Mouse (Mus musculus) lung, postnatal 10 days (tissue): ENCODE measurements at regions not wholly inside any gene's neighbourhood (a gene's known extent, or its start where the extent isn't known, plus 50 kb on each side); places are given as distances from the start of the nearest gene placed in this dataset.
A peak's percentile ranks its signal among the peaks of the same experiment; 100 is the strongest.

ENCODE experiments used
- DNase-seq: peaks from one replicate; pipeline ENCODE4 v3.0.0; 2021

GRCm38 (mm10) chr7:31208237-31209054, 52.8 kb upstream of the Gramd1a start:
- peak; percentile 85 for DNase-seq

DNA sequence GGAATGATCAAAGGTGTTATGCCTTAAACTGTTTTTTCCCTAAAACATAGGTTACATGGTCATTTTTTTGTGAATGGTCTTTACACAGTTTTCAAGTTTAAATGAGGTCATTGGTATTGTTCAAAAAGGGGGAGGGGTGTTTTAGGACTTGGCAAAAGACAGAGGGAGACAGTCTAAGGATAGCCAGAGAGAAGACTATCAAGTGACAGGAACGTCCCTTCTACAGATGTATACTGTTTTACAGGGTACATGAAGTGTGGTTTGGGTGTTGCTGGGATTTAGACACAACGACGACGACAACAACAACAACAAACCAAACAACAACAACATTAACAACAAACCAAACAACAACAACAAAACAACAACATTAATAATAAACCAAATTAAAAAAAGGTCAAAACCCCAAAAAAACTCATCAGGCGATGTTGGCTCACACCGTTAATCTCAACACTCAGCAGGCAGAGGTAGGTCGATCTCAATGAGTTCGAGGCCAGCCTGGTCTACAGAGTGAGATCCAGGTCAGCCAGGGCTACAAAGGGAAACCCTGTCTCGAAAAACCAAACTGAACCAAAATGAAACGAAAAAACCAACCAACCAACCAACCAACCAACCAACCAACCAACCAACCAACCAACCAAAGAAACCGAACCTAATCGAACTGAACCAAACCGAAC, 52.0 kb upstream of the Gramd1a start:
- DNase-seq: no peak
